Mouse (Mus musculus) yolk sac, embryonic 10.5 days (tissue): Measurements from ENCODE around the gene Sept6.

ENCODE experiments used
- DNase-seq: peaks from one replicate; pipeline ENCODE4 v3.0.0-alpha.2; 2017; ENCODE audit warnings: low spot score

Sept6 gene

GRCm38 (mm10) chrX:36991694-36992093, at the start of gene Sept6:
Gene Sept6, minus strand, starts transcription at chrX:36991794.
- DNase-seq, result no peak

GRCm38 (mm10) chrX:37028378-37028777, 36.8 kb upstream of the Sept6 start:
- DNase-seq, result no peak

DNA sequence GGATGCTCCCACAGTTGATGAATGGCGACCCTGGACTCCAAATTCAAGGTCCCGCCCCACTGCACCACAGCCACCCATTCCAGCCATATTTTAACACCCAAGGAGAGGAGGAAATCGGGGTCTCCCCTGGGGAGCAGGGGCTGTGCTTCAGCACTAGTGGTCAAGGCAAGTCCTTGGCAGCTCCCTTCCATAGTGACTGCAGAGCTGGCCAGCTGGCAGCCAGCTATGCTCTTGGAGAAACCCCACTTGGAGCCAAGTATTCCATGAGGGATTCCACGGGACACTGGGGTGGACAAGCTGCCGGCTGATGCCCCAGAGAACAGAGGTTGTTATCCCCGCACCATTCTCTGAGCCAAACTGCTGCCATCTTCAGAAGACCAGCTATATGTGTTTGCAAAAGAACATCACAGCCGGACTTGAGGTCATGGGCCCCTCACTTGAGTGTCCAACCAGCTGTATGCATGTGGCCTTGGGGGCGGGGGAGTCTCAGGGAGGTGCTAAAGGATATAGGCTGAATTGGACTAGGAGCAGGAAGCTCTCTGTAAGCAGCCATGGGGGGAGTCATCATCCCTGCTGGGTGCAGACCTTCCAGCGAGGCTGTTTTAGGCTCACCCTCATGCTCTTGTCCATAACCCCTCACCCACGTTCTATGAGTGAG, 32.2 kb upstream of the Sept6 start:
- no peak for DNase-seq

- peak; percentile 3 for DNase-seq
Measured at GRCm38 (mm10) chrX:37022690-37023089, 31.1 kb upstream of the Sept6 start.

DNA sequence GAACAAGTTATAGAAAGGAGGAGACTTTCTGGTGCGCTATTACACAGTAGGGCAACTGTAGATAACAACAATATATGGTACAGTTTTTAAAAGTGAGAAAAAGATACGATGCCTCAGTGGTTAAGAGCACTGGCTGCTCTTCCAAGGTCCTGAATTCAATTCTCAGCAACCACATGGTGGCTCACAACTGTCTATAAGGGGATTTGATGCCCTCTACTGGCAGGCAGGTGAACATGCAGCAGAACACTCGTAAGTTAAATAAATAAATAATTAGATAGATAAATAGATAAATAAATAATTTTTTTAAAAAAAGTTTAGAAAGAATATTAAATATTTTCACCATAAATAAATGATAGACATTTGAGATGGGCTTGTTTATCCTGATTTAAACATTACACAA, 27.5 kb upstream of the Sept6 start:
- no peak for DNase-seq

- DNase-seq, result no peak
Measured at GRCm38 (mm10) chrX:37018150-37018654, 26.6 kb upstream of the Sept6 start.

GRCm38 (mm10) chrX:37013870-37014269, 22.3 kb upstream of the Sept6 start:
- DNase-seq, result no peak

GRCm38 (mm10) chrX:36991039-36991438, 555 bp downstream of the Sept6 start:
- no peak for DNase-seq

GRCm38 (mm10) chrX:36989752-36990404, 1.7 kb downstream of the Sept6 start:
- no peak for DNase-seq

GRCm38 (mm10) chrX:36989234-36989751, 2.3 kb downstream of the Sept6 start:
- peak; percentile 72 for DNase-seq

DNA sequence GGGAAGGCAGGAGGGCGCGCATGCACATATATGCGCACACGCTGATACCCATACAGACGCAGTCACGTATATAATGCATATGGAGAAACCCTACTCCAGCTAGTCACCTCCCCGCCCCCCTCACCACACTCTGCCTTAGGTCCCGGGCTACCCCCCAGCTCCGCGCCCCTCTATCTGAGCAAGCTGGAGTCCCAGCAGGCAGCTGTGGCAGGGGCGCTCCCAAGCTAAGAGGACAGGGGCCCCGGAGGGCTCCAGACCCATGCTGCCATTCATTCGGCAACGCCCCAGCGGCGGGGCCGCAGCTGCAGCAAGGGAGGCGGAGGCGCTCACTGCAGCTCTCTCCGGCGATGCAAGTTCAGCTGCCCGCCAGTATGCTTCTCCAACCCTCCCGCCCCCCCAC, 2.8 kb downstream of the Sept6 start:
- no peak for DNase-seq

- DNase-seq, result no peak
Measured at GRCm38 (mm10) chrX:36987851-36988250, 3.7 kb downstream of the Sept6 start.

DNA sequence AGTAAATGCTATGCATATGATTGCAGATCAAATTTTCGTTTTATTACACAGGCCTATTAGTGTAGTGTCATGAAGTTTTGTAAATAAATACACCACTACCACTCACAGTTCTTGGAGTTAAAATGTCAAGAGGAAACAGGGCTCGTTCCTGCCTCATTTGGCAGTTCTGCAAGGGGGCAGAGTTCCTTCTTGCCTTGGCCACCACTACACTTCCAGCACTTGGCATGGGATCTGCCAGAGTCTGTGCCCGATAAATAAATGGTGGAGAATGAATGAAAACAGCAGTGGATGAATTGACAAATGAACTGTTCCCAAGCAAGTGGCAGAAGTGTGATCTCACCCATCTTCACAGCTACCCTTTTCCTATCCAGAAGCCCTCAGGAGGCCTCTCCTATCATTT, 6.6 kb downstream of the Sept6 start:
- no peak for DNase-seq

- DNase-seq, result no peak
Measured at GRCm38 (mm10) chrX:36983654-36984311, 7.8 kb downstream of the Sept6 start.

GRCm38 (mm10) chrX:36982892-36983653, 8.5 kb downstream of the Sept6 start:
- DNase-seq, result no peak

GRCm38 (mm10) chrX:36980563-36981187, 10.9 kb downstream of the Sept6 start:
- no peak for DNase-seq

GRCm38 (mm10) chrX:36977863-36978262, 13.7 kb downstream of the Sept6 start:
- DNase-seq, result no peak

- DNase-seq, result no peak
Measured at GRCm38 (mm10) chrX:36976980-36977379, 14.6 kb downstream of the Sept6 start.

DNA sequence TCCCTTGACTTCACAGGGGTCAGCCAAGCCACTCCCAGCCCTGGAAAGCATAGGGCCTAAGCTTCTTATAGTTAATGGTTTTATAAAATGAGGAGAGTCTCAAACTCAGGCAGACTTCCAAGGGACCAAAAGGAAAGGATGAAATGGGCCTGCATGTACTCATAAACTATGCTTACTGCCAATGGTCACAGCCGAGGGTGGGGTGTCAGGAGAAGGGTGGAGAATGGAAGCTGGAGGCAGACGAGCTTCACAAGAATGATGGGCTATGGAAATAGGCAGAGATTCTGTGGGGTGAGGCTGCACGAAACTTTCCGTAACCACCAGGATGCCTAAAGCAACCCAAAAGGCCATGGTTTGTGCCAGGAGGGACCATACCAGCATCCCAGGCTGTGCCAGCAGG, 15.3 kb downstream of the Sept6 start:
- DNase-seq, result no peak

DNA sequence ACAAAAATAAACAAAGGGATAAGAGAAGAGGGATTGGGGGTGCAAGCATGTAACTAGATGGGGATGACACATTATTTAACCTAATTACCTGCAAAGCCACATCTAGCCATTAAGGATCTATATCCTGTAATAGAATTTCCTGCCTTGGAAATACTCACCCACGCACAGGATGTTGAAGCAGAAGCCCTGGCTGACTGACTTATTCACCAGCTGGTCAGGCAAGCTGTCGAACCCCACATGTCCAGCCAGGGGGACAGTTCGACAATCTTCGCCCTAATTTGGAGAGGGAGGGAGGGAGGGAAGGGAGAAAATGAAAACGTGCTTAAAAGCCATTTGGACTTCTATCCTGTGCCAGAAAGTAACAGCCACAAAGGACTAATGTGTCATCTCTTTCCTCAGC, 16.7 kb downstream of the Sept6 start:
- no peak for DNase-seq

DNA sequence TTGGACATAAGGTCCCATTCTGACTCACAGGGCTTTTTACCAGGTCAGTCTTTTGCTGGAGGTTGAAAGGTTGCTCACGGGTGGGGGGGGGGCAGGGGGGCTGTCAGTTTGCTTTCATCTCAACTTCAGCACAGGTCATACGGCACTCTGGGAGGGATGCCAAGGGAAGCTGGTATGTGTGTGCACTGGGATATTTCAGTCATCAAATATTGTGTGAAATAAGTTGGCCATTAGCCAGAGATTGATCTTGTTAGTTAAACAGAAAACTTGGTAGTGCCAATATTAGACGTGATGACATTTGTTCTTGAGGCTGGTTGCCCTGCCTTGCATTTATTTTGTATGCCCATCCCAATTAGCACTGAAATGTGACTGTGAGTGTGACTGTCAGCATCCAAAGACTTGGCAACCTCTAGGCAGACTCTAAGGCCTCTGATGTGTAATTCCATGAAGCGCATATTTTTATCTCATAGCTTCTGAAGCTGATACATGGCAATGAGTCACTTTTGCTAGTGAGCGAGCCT, 18.6 kb downstream of the Sept6 start:
- no peak for DNase-seq
